Mouse (Mus musculus) ES-E14 (cell line): ENCODE results near the gene Pparg.

ENCODE experiments used
- CHD2 ChIP-seq: IDR thresholded peaks from 2 replicates; pipeline ENCODE4 v1.6.1; 2014; ENCODE audit warnings: mild to moderate bottlenecking, low read depth, low read length, inconsistent platforms
- ZC3H11A ChIP-seq: IDR thresholded peaks from 2 replicates; pipeline ENCODE4 v1.6.1; 2012; ENCODE audit warnings: low read depth, mild to moderate bottlenecking, inconsistent platforms, low read length, borderline replicate concordance

GRCm38 (mm10) chr6:115481018-115481354 lies 120.2 kb downstream of the Pparg start:
- TF ChIP-seq ZC3H11A (no peak), CHD2 (no peak)
